Mouse (Mus musculus): ENCODE data around the gene Apopt1. TPM values are rescaled to one million over a fixed set of nuclear protein-coding genes. Genes with fewer than 3 reads are reported as not detected.

Apopt1 gene
- polyA plus RNA-seq, 1 experiment from 2014 or later: 52.9 TPM

DNA sequence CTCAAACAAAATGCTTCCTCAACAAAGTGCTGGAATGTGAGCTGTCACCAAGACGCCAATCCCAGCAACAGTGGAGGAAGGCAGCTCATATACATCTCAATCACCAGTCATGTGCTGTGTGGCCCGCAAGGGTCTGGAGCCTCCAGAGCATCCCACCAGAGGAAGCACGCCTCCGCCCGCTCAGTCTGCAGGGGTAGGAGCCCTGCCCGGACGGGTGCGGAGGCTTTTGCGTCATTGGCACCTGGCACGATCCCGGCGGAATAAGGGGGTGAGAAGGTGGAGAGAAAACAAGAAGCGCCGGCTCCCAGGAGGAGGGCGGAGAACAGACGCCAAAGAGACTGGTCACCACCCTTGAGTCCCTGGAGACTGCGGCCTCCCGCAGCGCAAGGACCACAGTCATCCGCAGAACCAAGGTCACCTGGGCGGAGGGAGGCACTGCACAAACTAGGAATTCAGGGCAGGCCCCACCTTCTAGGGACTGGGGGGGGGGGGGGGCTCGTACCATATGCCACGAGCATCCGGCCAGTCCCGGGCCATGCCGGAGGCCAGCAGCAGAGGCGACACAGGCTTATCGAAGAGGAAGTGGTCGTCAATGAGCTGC is 42.6 kb upstream of the Apopt1 start:
- H3K27ac ChIP-seq (ENCODE audit: low read depth, low read length): peak overlapping the region; percentile 95
- 3% methylated on average over 23 of the region's 29 CpGs for WGBS
- no peaks in the 10 kb centered on the region; the same call in 1 of the 2 replicates for H3K27me3 ChIP-seq (replicated peaks; ENCODE audit: control insufficient read depth, insufficient read depth, low read length)

DNA sequence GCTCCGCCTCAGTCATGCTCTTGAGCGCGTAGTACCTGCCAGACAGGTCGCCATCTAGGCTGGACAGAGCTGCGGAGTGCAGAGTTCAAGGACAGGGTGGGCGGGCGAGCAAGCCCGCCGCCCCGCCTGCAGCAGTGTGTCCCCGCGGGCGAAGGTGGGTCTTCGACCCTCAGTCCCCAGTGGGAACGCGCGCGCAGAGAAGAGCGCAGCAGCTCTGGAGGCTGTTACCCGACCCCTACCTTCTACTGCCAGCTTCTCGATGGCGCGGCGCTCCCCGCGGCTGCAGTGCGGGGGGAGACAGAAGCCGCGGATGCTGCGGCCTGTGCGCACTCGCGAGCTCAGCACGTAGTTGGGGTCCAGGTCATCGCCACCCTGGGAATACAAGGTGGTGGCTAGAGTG is 42.1 kb upstream of the Apopt1 start:
- Histone ChIP-seq H3K4me3 (ENCODE audit: low read length) (peak overlapping the region; percentile 91), H3K4me1 (ENCODE audit: control insufficient read depth, insufficient read depth, low read depth, low read length) (peaks cover 29% of the 10 kb centered on the region), H3K36me3 (ENCODE audit: control insufficient read depth, insufficient read depth, low read length) (no peaks in the 10 kb centered on the region), H3K9me3 (ENCODE audit: control insufficient read depth, low read length) (no peaks in the 10 kb centered on the region), H3K27me3 (replicated peaks; ENCODE audit: control insufficient read depth, insufficient read depth, low read length) (peaks cover 2% of the 10 kb centered on the region; the same call in 1 of the 2 replicates), H3K4me2 (ENCODE audit: low read length) (peak overlapping the region; percentile 92), H3K27ac (ENCODE audit: low read depth, low read length) (peak overlapping the region; percentile 95), H3K9ac (ENCODE audit: low read depth, low read length) (peak overlapping the region; percentile 98)
- ATAC-seq: no peak; the same call in 1 of the 2 replicates
- under 1% methylated on average over 35 of the region's 35 CpGs for WGBS

More for the DNA sequence above, 42.6 kb upstream of the Apopt1 start:
- H3K9me3 ChIP-seq (ENCODE audit: control insufficient read depth, low read length): no peaks in the 10 kb centered on the region
- H3K4me1 ChIP-seq (ENCODE audit: control insufficient read depth, insufficient read depth, low read depth, low read length): peaks cover 29% of the 10 kb centered on the region
- ATAC-seq: peak; percentile 3; the same call in 1 of the 2 replicates
- H3K4me2 ChIP-seq (ENCODE audit: low read length): peak overlapping the region; percentile 92
- peak overlapping the region; percentile 98 for H3K9ac ChIP-seq (ENCODE audit: low read depth, low read length)
- H3K4me3 ChIP-seq (ENCODE audit: low read length): peak overlapping the region; percentile 91
- no peaks in the 10 kb centered on the region for H3K36me3 ChIP-seq (ENCODE audit: control insufficient read depth, insufficient read depth, low read length)

DNA sequence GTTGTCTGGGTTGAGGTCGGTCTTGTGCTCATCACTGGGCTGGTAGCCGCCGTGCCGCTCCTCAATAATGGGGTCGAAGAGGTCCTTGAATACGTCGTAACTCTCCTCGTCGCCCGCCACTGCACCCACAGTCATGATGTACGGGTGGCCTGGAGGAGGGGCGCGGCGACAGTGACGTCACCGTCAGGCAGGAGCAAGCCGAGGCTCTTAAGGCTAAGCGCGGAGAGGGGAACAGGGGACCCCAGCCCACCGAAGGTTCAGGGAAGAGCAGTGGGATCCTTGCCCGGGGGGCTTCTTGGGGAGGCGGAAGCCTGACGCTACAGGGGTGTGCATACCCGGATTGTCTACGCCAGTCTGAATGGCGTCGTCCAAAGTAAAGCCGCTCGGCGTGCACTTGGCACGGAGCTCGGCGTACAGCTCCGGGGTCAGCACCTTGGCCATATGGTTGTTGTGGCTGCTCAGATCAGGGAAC is 41.6 kb upstream of the Apopt1 start:
- H3K36me3 ChIP-seq (ENCODE audit: control insufficient read depth, insufficient read depth, low read length): no peaks in the 10 kb centered on the region
- H3K9ac ChIP-seq (ENCODE audit: low read depth, low read length): peak overlapping the region; percentile 98
- H3K27me3 ChIP-seq (replicated peaks; ENCODE audit: control insufficient read depth, insufficient read depth, low read length): peaks cover 2% of the 10 kb centered on the region; the same call in 1 of the 2 replicates
- peak overlapping the region; percentile 95 for H3K27ac ChIP-seq (ENCODE audit: low read depth, low read length)
- ATAC-seq: peak; percentile 59
- H3K4me1 ChIP-seq (ENCODE audit: control insufficient read depth, insufficient read depth, low read depth, low read length): peaks cover 29% of the 10 kb centered on the region
- H3K4me2 ChIP-seq (ENCODE audit: low read length): peak overlapping the region; percentile 92
- under 1% methylated on average over 34 of the region's 34 CpGs for WGBS
- peak overlapping the region; percentile 91 for H3K4me3 ChIP-seq (ENCODE audit: low read length)
- H3K9me3 ChIP-seq (ENCODE audit: control insufficient read depth, low read length): no peaks in the 10 kb centered on the region

DNA sequence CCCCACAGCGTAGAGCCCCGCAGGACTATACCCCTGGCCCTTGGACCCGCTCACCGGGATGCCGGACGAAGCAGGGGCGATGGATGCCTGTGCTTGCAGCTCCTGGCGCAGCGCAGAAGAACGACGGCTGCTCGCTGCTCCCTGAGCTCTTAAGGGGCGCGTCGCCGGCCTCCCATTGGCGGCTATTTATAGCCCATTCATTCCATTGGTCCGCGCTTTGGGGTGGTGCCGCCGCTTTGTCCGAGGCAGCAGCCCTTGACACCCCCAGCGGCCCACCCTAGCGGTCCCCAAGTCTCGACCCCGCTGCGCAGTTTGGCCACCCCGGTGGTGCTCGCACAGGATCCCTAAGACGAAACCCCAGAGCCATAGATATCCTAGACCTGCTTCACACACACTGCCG is 40.9 kb upstream of the Apopt1 start, which contains the start of gene Ckb:
Gene Ckb, minus strand, starts transcription at position 163 of the 400 bp plus-strand sequence.
- Histone ChIP-seq H3K4me3 (ENCODE audit: low read length) (peak within 1 kb of the TSS; percentile 91), H3K4me2 (ENCODE audit: low read length) (peak within 1 kb of the TSS; percentile 92), H3K9me3 (ENCODE audit: control insufficient read depth, low read length) (no peaks in the 10 kb centered on the region), H3K9ac (ENCODE audit: low read depth, low read length) (peak within 1 kb of the TSS; percentile 98), H3K27me3 (replicated peaks; ENCODE audit: control insufficient read depth, insufficient read depth, low read length) (peaks cover 2% of the 10 kb centered on the region; the same call in 1 of the 2 replicates), H3K4me1 (ENCODE audit: control insufficient read depth, insufficient read depth, low read depth, low read length) (peaks cover 31% of the 10 kb centered on the region), H3K36me3 (ENCODE audit: control insufficient read depth, insufficient read depth, low read length) (no peaks in the 10 kb centered on the region), H3K27ac (ENCODE audit: low read depth, low read length) (peak within 1 kb of the TSS; percentile 95)
- ATAC-seq: peak; percentile 89
- WGBS: under 1% methylated on average over 30 of the region's 31 CpGs

DNA sequence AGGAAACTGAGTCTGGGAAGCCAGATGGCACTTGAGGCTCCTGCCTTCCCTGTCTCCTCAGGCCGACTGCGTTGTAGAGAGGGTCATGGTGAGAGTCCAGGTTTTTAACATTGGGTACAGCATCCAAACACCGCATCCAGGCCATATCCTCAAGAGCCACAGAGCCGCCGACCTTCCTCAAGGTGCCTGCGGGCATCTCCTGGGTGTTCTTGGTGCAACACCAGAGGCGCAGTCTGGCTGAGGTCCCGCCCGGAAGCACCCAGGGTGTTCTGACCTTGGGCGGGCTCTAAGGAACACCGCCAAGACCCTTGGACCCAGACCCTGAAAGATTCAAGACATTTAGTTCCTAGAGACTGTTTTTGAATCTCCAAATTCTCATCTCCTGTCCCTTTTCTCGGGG is 40.5 kb upstream of the Apopt1 start:
- peak overlapping the region; percentile 95 for H3K27ac ChIP-seq (ENCODE audit: low read depth, low read length)
- 8% methylated on average over 12 of the region's 12 CpGs for WGBS
- H3K27me3 ChIP-seq (replicated peaks; ENCODE audit: control insufficient read depth, insufficient read depth, low read length): peaks cover 2% of the 10 kb centered on the region; the same call in 1 of the 2 replicates
- peak overlapping the region; percentile 92 for H3K4me2 ChIP-seq (ENCODE audit: low read length)
- H3K9ac ChIP-seq (ENCODE audit: low read depth, low read length): peak overlapping the region; percentile 98
- H3K9me3 ChIP-seq (ENCODE audit: control insufficient read depth, low read length): no peaks in the 10 kb centered on the region
- peaks cover 35% of the 10 kb centered on the region for H3K4me1 ChIP-seq (ENCODE audit: control insufficient read depth, insufficient read depth, low read depth, low read length)
- no peak; the same call in 1 of the 2 replicates for ATAC-seq
- H3K4me3 ChIP-seq (ENCODE audit: low read length): peak overlapping the region; percentile 91
- H3K36me3 ChIP-seq (ENCODE audit: control insufficient read depth, insufficient read depth, low read length): no peaks in the 10 kb centered on the region

DNA sequence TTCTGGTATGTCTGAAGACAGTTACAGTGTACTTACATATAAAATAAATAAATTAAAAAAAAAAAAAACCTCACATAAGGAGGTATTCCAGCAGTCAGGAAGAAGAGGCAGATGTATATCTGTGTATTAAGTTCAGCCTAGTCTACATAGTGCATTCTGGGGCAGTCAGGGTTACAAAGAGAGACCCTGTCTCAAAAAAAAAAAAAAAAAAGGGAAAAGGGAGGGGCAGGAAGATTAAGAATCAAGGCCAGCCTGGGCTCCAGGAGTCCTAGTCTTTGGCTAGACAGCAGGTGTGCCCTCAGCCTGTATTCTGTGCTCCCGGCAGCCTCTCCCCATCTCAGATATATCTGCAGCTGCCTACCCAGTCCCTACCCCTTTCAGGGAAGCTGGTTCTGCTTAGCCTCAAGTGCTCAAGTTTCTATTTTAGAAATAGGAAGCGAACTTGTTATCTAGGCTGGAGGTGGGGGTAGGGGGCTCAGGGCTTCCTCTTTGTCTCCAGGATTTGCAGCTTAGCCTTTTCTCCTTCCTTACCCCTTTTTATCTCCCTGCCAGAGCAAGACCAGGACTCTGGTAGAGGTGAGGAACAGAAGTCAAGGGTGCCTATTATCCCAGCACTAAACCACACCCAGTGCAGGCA is 38.1 kb upstream of the Apopt1 start:
- peaks cover 27% of the 10 kb centered on the region for H3K4me1 ChIP-seq (ENCODE audit: control insufficient read depth, insufficient read depth, low read depth, low read length)
- H3K9me3 ChIP-seq (ENCODE audit: control insufficient read depth, low read length): no peaks in the 10 kb centered on the region
- H3K27ac ChIP-seq (ENCODE audit: low read depth, low read length): no peak overlapping the region
- H3K36me3 ChIP-seq (ENCODE audit: control insufficient read depth, insufficient read depth, low read length): no peaks in the 10 kb centered on the region
- no peak overlapping the region for H3K4me3 ChIP-seq (ENCODE audit: low read length)
- H3K4me2 ChIP-seq (ENCODE audit: low read length): no peak overlapping the region
- ATAC-seq: no peak
- H3K27me3 ChIP-seq (replicated peaks; ENCODE audit: control insufficient read depth, insufficient read depth, low read length): peaks cover 2% of the 10 kb centered on the region; the same call in 1 of the 2 replicates
- H3K9ac ChIP-seq (ENCODE audit: low read depth, low read length): no peak overlapping the region
- 67% methylated on average over 2 of the region's 2 CpGs for WGBS

DNA sequence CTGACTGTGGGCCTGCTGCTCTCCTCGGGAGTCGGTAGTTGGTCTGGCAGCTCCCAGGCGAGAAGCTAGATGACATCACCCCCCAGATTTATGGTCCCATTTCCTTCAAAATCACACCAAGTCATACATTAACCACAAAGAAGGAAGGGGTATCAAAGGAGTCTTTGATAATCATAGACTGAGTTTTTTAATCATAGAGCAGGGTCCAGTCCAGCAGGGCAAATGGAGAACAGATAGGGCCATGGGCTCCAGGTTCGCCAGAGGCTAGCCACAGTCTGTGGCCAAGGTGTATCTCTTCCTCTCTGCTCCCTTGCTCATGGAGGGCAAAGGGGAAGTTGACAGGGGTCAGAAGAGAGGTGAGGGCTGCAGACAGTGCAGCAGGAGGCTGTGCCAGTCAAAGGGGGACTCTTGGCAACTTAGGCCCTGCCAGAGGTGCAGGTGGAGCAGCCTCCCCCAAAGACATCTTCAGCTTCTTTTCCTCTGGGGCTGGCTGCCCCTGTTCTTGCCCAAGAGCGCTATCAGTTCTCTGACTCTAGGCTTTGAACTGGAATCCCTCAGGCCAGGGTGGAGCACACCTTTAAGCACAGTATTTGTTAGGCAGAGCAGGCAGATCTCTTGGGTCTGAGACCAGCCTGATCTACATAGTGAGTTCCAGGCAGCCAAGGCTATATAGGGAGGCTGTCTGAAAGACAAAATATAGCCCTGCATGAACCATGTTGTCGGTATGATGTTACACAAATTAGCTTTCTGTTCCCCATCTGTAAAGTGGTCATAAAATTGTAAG is 37.1 kb upstream of the Apopt1 start:
- H3K4me1 ChIP-seq (ENCODE audit: control insufficient read depth, insufficient read depth, low read depth, low read length): peaks cover 25% of the 10 kb centered on the region
- H3K27ac ChIP-seq (ENCODE audit: low read depth, low read length): no peak overlapping the region
- 88% methylated on average over 6 of the region's 6 CpGs for WGBS
- no peak overlapping the region for H3K4me3 ChIP-seq (ENCODE audit: low read length)
- H3K36me3 ChIP-seq (ENCODE audit: control insufficient read depth, insufficient read depth, low read length): no peaks in the 10 kb centered on the region
- H3K9ac ChIP-seq (ENCODE audit: low read depth, low read length): no peak overlapping the region
- no peak for ATAC-seq
- H3K9me3 ChIP-seq (ENCODE audit: control insufficient read depth, low read length): no peaks in the 10 kb centered on the region
- H3K27me3 ChIP-seq (replicated peaks; ENCODE audit: control insufficient read depth, insufficient read depth, low read length): peaks cover 2% of the 10 kb centered on the region; the same call in 1 of the 2 replicates
- H3K4me2 ChIP-seq (ENCODE audit: low read length): no peak overlapping the region

DNA sequence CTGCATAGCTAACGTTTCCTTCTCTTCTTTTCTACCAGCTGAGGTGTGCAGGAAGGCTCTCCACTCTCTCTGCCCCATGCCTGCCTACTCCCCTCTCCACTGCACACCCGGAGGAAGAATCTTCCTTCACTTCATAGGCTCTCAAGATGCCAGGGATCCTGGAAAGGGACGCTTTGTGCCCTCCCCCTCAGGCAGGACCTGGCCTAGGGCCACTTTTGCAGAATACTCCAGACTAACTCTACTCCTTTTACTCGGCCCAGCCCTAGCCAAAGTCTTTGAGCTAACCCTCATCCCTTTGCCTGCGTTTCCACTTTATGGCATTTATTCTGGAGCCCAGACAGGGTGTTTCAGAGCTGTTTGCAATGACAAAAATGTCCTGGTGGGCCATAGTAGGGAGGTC is 35.6 kb upstream of the Apopt1 start:
- H3K4me3 ChIP-seq (ENCODE audit: low read length): peak overlapping the region; percentile 60
- peak overlapping the region; percentile 92 for H3K27ac ChIP-seq (ENCODE audit: low read depth, low read length)
- peak; percentile 45 for ATAC-seq
- peaks cover 25% of the 10 kb centered on the region for H3K4me1 ChIP-seq (ENCODE audit: control insufficient read depth, insufficient read depth, low read depth, low read length)
- no peaks in the 10 kb centered on the region for H3K36me3 ChIP-seq (ENCODE audit: control insufficient read depth, insufficient read depth, low read length)
- H3K4me2 ChIP-seq (ENCODE audit: low read length): peak overlapping the region; percentile 97
- no peaks in the 10 kb centered on the region for H3K9me3 ChIP-seq (ENCODE audit: control insufficient read depth, low read length)
- H3K9ac ChIP-seq (ENCODE audit: low read depth, low read length): peak overlapping the region; percentile 80
- peaks cover 2% of the 10 kb centered on the region; the same call in 1 of the 2 replicates for H3K27me3 ChIP-seq (replicated peaks; ENCODE audit: control insufficient read depth, insufficient read depth, low read length)
- WGBS: 13% methylated on average over 5 of the region's 5 CpGs
